Mouse (Mus musculus) forebrain, embryonic 16.5 days (tissue): ENCODE results near the gene Olfr1438-ps1. TPM values are rescaled to one million over a fixed set of nuclear protein-coding genes. Genes with fewer than 3 reads are reported as not detected.
"Not testable (repeated sequence)": the region's sequence is repeated elsewhere in the genome, so short reads cannot be mapped to it uniquely, and the experiment has no call there.

ENCODE experiments used
- ATAC-seq: fragments of 200-750 bp; cut with Nextera tagmentation; 2 replicates; pipeline ENCODE4 v1.8.0; 2017; ENCODE audit warnings: mild to moderate bottlenecking, moderate library complexity
- H3K27ac ChIP-seq: fragments of 300-500 bp; sonication (generic); 2 replicates; pipeline ENCODE4 v1.5.1; 2014; ENCODE audit warnings: low read length, control low read depth
- H3K27me3 ChIP-seq: fragments of 300-500 bp; sonication (generic); replicated peaks from 2 replicates; pipeline ENCODE4 v1.6.1; 2014; ENCODE audit warnings: low read length; ENCODE audit not compliant: control insufficient read depth, insufficient read depth
- H3K36me3 ChIP-seq: fragments of 300-500 bp; sonication (generic); 2 replicates; pipeline ENCODE4 v1.6.1; 2014; ENCODE audit not compliant: control insufficient read depth, insufficient read depth
- H3K4me1 ChIP-seq: fragments of 300-500 bp; sonication (generic); replicated peaks from 2 replicates; pipeline ENCODE4 v1.6.1; 2014; ENCODE audit warnings: low read length; ENCODE audit not compliant: control insufficient read depth, insufficient read depth
- H3K4me2 ChIP-seq: fragments of 300-500 bp; sonication (generic); 2 replicates; pipeline ENCODE4 v1.6.1; 2014; ENCODE audit warnings: mild to moderate bottlenecking, low read length, control low read depth
- H3K4me3 ChIP-seq: fragments of 300-500 bp; sonication (generic); replicated peaks from 2 replicates; pipeline ENCODE4 v1.5.1; 2014; ENCODE audit warnings: mild to moderate bottlenecking, low read length, control low read depth
- H3K9ac ChIP-seq: fragments of 300-500 bp; sonication (generic); replicated peaks from 2 replicates; pipeline ENCODE4 v1.6.1; 2014; ENCODE audit warnings: low read depth, low read length, control low read depth
- H3K9me3 ChIP-seq: fragments of 300-500 bp; sonication (generic); 2 replicates; pipeline ENCODE4 v1.6.1; 2016; ENCODE audit warnings: low read length; ENCODE audit not compliant: control insufficient read depth
- WGBS: fragments of 180-500 bp; shearing (Covaris S2); extraction: QIAGEN DNeasy Blood & Tissue Kit; methylation state at CpG from one replicate; pipeline ENCODE4 v1.1.7; 2014; 5-methylcytosine and 5-hydroxymethylcytosine counted together
- polyA plus RNA-seq: library from polyadenylated mRNA; unstranded; fragments of >200 nt; fragmentation: Nextera tagmentation; extraction: Ambion mirVana; gene quantifications from 2 replicates; pipeline ENCODE4 v1.2.1, GENCODE M21; 2015

The Olfr1438-ps1 gene
- polyA plus RNA-seq, result not detected in 2 replicates

DNA sequence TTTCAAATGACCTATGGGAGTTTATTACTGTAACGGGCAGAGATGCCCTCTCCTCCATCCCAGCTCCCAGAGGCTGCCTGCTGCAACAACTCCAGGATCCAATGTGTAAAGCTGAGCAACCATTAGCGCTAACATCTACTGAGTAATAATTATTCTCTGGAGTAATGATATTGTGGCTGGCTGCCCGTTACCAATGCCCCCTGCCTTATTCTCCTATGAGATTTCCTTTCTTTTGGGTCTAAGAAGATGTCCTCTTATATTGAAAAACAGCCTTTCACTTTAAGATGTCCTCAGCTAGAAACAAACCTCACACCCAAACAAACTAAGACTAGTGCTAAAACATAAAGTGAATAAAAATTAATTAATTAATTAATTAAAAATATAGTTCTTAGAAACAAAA is at the start of gene Olfr1438-ps1:
Gene Olfr1438-ps1 (minus strand): TSS at position 101 of the 400 bp plus-strand sequence.
- no peaks in the 10 kb centered on the region for H3K9me3 ChIP-seq
- 84% methylated on average over 3 of the region's 3 CpGs for WGBS
- H3K4me2 ChIP-seq, result no peak within 1 kb of the TSS
- H3K9ac ChIP-seq, result no peak within 1 kb of the TSS
- no peak within 1 kb of the TSS for H3K27ac ChIP-seq
- no peak within 1 kb of the TSS for H3K4me3 ChIP-seq
- no peaks in the 10 kb centered on the region for H3K4me1 ChIP-seq
- ATAC-seq, result no peak
- no peaks in the 10 kb centered on the region for H3K27me3 ChIP-seq
- no peaks in the 10 kb centered on the region for H3K36me3 ChIP-seq

DNA sequence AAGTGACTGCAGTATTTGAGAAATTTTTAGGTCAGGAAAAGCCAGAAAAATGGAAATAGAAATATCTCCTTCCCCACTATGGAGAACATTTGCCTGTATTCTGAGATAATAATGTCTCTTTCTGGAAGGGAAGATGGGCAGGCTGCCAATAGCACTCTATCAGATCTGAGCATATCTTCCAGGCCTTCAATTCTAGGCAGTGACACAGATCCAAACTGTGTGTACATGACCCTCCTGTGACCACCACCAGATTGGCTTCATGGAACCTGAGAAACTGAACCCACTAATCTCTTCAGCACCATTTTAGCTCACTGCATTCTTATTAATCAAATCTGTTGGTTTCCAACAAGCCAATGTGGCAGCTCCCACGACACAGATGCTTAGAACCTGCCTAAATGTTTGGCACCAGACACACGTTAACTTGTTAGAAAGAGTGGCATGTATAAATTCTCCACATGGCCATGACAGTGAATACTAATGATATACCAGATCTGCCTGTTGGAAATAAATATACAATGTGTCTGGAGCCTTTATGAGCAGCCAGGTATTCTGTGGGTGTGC is 38.8 kb upstream of the Olfr1438-ps1 start:
- H3K4me2 ChIP-seq, result no peak overlapping the region
- no peaks in the 10 kb centered on the region for H3K27me3 ChIP-seq
- H3K27ac ChIP-seq, result no peak overlapping the region; the same call in 1 of the 2 replicates
- H3K4me3 ChIP-seq, result no peak overlapping the region
- 54% methylated on average over 2 of the region's 2 CpGs for WGBS
- H3K36me3 ChIP-seq, result no peaks in the 10 kb centered on the region
- no peaks in the 10 kb centered on the region for H3K4me1 ChIP-seq
- peak; percentile 71 for ATAC-seq
- H3K9ac ChIP-seq, result no peak overlapping the region
- no peaks in the 10 kb centered on the region for H3K9me3 ChIP-seq

DNA sequence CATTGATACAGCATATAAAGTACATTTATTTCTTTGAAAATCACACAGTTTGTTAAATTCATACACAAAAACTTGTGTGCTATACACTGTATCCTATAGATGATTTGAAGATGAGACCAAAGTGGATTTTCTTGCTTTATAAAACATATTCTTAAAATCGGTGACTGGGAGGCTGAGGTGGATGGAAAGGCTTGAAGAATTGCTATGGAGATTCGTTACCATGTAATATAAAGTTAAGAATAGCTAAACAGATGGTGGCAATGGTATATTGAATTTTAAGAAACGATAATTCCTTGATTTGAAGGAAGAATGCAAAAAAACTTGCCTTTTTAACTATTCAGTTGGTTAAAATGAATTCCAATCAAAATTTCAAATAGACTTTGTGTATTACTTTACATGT is 37.3 kb upstream of the Olfr1438-ps1 start:
- Histone ChIP-seq H3K9me3 (no peaks in the 10 kb centered on the region), H3K27me3 (no peaks in the 10 kb centered on the region), H3K36me3 (no peaks in the 10 kb centered on the region), H3K4me2 (no peak overlapping the region), H3K27ac (no peak overlapping the region), H3K9ac (no peak overlapping the region), H3K4me1 (no peaks in the 10 kb centered on the region), H3K4me3 (no peak overlapping the region)
- WGBS, result 83% methylated on average over 3 of the region's 3 CpGs
- ATAC-seq, result no peak

DNA sequence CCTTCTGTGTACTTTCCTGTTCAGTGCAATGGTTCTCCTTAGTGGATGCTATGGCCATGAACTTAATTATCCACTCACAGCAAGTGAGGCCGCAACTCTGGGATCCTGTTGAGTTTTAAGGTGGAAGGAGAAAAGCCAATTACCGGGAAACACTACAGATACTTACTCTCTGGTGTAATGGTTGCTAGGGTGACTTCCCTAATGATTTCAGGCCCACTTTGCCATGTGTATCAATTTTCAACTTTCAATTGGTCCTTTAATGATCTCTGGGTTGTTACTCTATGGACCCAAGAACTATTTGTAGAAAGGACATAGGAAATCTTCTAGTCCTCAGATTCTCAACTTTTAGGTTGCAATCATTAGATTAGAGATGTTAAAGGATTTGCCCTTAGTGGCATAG is 10.7 kb downstream of the Olfr1438-ps1 start, which contains the start of gene Olfr1437:
Gene Olfr1437 (minus strand): TSS at position 101 of the 400 bp plus-strand sequence.
- Histone ChIP-seq H3K9ac (no peak within 1 kb of the TSS), H3K36me3 (no peaks in the 10 kb centered on the region), H3K4me1 (no peaks in the 10 kb centered on the region), H3K4me2 (no peak within 1 kb of the TSS), H3K9me3 (no peaks in the 10 kb centered on the region), H3K27ac (no peak within 1 kb of the TSS), H3K27me3 (no peaks in the 10 kb centered on the region), H3K4me3 (no peak within 1 kb of the TSS)
- WGBS, result 76% methylated on average over 2 of the region's 2 CpGs
- ATAC-seq, result no peak

DNA sequence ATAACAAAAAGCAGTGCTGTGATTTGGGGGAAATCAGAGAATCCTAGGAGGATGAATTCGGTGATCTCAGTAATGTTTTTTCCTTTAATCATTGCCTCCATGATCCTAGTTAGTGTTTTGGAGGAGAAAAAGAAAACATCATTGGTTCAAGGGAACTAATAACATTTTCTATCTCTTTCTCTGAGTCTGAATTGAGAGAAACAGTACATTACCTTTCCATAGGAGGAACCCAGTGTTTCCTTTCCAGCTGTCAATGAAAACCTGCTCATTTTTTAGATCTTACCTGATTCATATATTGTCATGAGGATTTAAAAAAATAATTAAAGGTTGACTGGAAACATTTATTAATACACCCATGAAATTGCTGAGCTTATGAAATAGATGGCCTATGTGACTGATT is 36.7 kb downstream of the Olfr1438-ps1 start, which contains the start of gene Olfr1436:
Gene Olfr1436 (minus strand): TSS at position 101 of the 400 bp plus-strand sequence.
- H3K27ac ChIP-seq, H3K9ac ChIP-seq, ATAC-seq, H3K9me3 ChIP-seq, H3K4me2 ChIP-seq, H3K4me3 ChIP-seq, H3K27me3 ChIP-seq, H3K4me1 ChIP-seq, H3K36me3 ChIP-seq: not testable (repeated sequence)
- WGBS, result 97% methylated on average over 1 of the region's 1 CpGs

DNA sequence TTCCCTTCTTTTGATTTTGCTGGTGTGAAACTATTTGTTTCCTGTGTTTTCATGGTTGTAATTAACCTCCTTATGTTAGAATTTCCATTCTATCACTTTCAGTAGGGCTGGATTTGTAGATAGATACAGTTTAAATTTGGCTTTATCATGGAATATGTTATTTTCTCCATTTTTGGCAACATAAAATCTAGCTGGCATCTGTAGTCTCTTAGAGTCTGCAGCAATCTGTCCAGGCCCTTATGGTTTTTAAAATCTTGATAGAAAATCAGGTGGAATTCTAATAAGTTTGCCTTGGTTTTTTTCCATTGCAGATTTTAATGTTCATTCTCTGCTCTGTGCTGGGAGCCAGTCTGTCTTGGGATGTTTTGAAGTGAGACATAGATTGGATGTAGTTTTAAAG is 42.7 kb downstream of the Olfr1438-ps1 start:
- no peaks in the 10 kb centered on the region for H3K9me3 ChIP-seq
- H3K9ac ChIP-seq, result no peak overlapping the region
- no peaks in the 10 kb centered on the region for H3K27me3 ChIP-seq
- peak; percentile 80 for ATAC-seq
- H3K36me3 ChIP-seq, result no peaks in the 10 kb centered on the region
- H3K4me1 ChIP-seq, result no peaks in the 10 kb centered on the region
- no peak overlapping the region for H3K27ac ChIP-seq
- H3K4me2 ChIP-seq, result no peak overlapping the region
- no peak overlapping the region for H3K4me3 ChIP-seq

DNA sequence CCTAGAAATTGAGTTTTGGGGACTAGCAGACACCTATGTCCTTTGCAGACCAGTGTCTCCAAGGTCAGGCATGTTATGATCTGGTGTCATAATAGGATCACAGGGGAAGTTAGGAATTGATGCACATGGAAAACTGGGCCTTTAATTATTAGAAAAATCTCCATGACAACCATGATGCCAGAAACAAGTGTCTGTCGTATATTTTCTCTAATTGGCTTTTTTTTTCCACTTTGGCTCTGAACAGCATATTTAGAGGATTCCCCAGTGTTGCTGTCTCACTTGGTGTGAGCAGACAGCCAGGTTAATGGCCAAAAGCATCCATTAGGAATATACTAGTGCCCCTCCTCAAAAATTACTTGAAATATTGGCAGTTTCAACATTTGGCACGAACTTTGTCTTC is 56.2 kb downstream of the Olfr1438-ps1 start, which contains the start of gene Olfr1434:
Gene Olfr1434 (plus strand): TSS at position 301 of the 400 bp plus-strand sequence.
- Histone ChIP-seq H3K27ac (no peak within 1 kb of the TSS), H3K36me3 (no peaks in the 10 kb centered on the region), H3K9me3 (no peaks in the 10 kb centered on the region), H3K4me3 (no peak within 1 kb of the TSS), H3K4me1 (no peaks in the 10 kb centered on the region), H3K27me3 (no peaks in the 10 kb centered on the region), H3K4me2 (no peak within 1 kb of the TSS), H3K9ac (no peak within 1 kb of the TSS)
- 61% methylated on average over 2 of the region's 2 CpGs for WGBS
- ATAC-seq, result no peak

Other genes starting within 250 kb of the Olfr1438-ps1 start
- not detected in 2 replicates for gene Olfr1426, start 243.9 kb downstream of the Olfr1438-ps1 start, polyA plus RNA-seq
- gene Olfr1427, start 232.6 kb downstream of the Olfr1438-ps1 start, polyA plus RNA-seq, result not detected in 2 replicates
- gene Olfr1428, start 220.0 kb downstream of the Olfr1438-ps1 start, polyA plus RNA-seq, result not detected in 2 replicates
- not detected in 2 replicates for gene Olfr76, start 212.7 kb downstream of the Olfr1438-ps1 start, polyA plus RNA-seq
- gene Olfr1555-ps1, start 165.8 kb downstream of the Olfr1438-ps1 start, polyA plus RNA-seq, result not detected in 2 replicates
- not detected in 2 replicates for gene Olfr1431, start 135.3 kb downstream of the Olfr1438-ps1 start, polyA plus RNA-seq
- gene Olfr1432, start 103.3 kb downstream of the Olfr1438-ps1 start, polyA plus RNA-seq, result not detected in 2 replicates
- gene Olfr262, start 94.3 kb downstream of the Olfr1438-ps1 start, polyA plus RNA-seq, result not detected in 2 replicates
- gene Olfr235, start 74.9 kb downstream of the Olfr1438-ps1 start, polyA plus RNA-seq, result not detected in 2 replicates
- gene Olfr1434, start 56.1 kb downstream of the Olfr1438-ps1 start, polyA plus RNA-seq, result not detected in 2 replicates
- not detected in 2 replicates for gene Olfr1436, start 36.8 kb downstream of the Olfr1438-ps1 start, polyA plus RNA-seq
- not detected in 2 replicates for gene Olfr1437, start 10.8 kb downstream of the Olfr1438-ps1 start, polyA plus RNA-seq
- gene Olfr1440, start 51.4 kb upstream of the Olfr1438-ps1 start, polyA plus RNA-seq, result not detected in 2 replicates
- not detected in 2 replicates for gene Olfr1441, start 81.5 kb upstream of the Olfr1438-ps1 start, polyA plus RNA-seq
- gene Pfpl, start 92.0 kb upstream of the Olfr1438-ps1 start, polyA plus RNA-seq, result not detected in 2 replicates
- gene Mpeg1, start 124.9 kb upstream of the Olfr1438-ps1 start, polyA plus RNA-seq, result 0.39 and 0.47 TPM in 2 replicates
- 20.3 and 21.3 TPM in 2 replicates for gene Dtx4, start 165.5 kb upstream of the Olfr1438-ps1 start, polyA plus RNA-seq
- gene Fam111a, start 209.8 kb upstream of the Olfr1438-ps1 start, polyA plus RNA-seq, result 7.7 and 9.8 TPM in 2 replicates